Mouse (Mus musculus) kidney, postnatal 14 days (tissue): ENCODE measurements around the gene Inf2.

Experiments
- DNase-seq: peaks from one replicate; pipeline ENCODE4 v3.0.0; 2022; ENCODE audit warnings: mixed read lengths

Inf2 gene

GRCm38 (mm10) chr12:112628928-112629721 lies 40.5 kb downstream of the Inf2 start:
- peak; percentile 65 for DNase-seq

- no peak for DNase-seq
These were observed 41.4 kb downstream of the Inf2 start for GRCm38 (mm10) chr12:112630029-112630428.

- DNase-seq, result no peak
These were observed 42.2 kb downstream of the Inf2 start for GRCm38 (mm10) chr12:112630796-112631195.

- no peak for DNase-seq
These were observed 42.9 kb downstream of the Inf2 start for GRCm38 (mm10) chr12:112631472-112631871.

GRCm38 (mm10) chr12:112632084-112632777 lies 43.6 kb downstream of the Inf2 start:
- no peak for DNase-seq

- DNase-seq, result no peak
These were observed 44.3 kb downstream of the Inf2 start for GRCm38 (mm10) chr12:112632907-112633306.

- DNase-seq, result no peak
These were observed 45.1 kb downstream of the Inf2 start for GRCm38 (mm10) chr12:112633686-112634085.

GRCm38 (mm10) chr12:112639526-112639925 lies 50.9 kb downstream of the Inf2 start:
- no peak for DNase-seq

- DNase-seq, result no peak
These were observed 54.5 kb downstream of the Inf2 start for GRCm38 (mm10) chr12:112643126-112643525.

- peak; percentile 99 for DNase-seq
These were observed 55.7 kb downstream of the Inf2 start, which contains the start of gene Siva1 for GRCm38 (mm10) chr12:112644180-112644854. Gene Siva1, plus strand, starts transcription at chr12:112644679.

GRCm38 (mm10) chr12:112644855-112645506 lies 56.4 kb downstream of the Inf2 start:
- DNase-seq, result peak; percentile 51

- no peak for DNase-seq
These were observed 57.6 kb downstream of the Inf2 start for GRCm38 (mm10) chr12:112646139-112646538.

GRCm38 (mm10) chr12:112648081-112648480 lies 59.5 kb downstream of the Inf2 start:
- no peak for DNase-seq

- DNase-seq, result no peak
These were observed 63.3 kb downstream of the Inf2 start for GRCm38 (mm10) chr12:112651778-112652439.

- DNase-seq, result peak; percentile 90
These were observed 64.7 kb downstream of the Inf2 start for GRCm38 (mm10) chr12:112653157-112653824.

- no peak for DNase-seq
These were observed 65.5 kb downstream of the Inf2 start for GRCm38 (mm10) chr12:112654076-112654475.

- DNase-seq, result peak; percentile 32
These were observed 70.0 kb downstream of the Inf2 start for GRCm38 (mm10) chr12:112658619-112659018.

- peak; percentile 72 for DNase-seq
These were observed 70.5 kb downstream of the Inf2 start for GRCm38 (mm10) chr12:112659109-112659508.

- peak; percentile 60 for DNase-seq
These were observed 72.2 kb downstream of the Inf2 start for GRCm38 (mm10) chr12:112660576-112661326.

- no peak for DNase-seq
These were observed 72.7 kb downstream of the Inf2 start for GRCm38 (mm10) chr12:112661327-112661605.

- no peak for DNase-seq
These were observed 73.3 kb downstream of the Inf2 start for GRCm38 (mm10) chr12:112661851-112662250.
